Mouse (Mus musculus) fat pad, adult 2 months (tissue): ENCODE measurements at regions not wholly inside any gene's neighbourhood (a gene's known extent, or its start where the extent isn't known, plus 50 kb on each side); places are given as distances from the start of the nearest gene placed in this dataset.

Experiments used
- DNase-seq: peaks from one replicate; pipeline ENCODE4 v3.0.0-alpha.2; 2011; ENCODE audit warnings: low read depth, low spot score; ENCODE audit errors: extremely low read depth

DNA sequence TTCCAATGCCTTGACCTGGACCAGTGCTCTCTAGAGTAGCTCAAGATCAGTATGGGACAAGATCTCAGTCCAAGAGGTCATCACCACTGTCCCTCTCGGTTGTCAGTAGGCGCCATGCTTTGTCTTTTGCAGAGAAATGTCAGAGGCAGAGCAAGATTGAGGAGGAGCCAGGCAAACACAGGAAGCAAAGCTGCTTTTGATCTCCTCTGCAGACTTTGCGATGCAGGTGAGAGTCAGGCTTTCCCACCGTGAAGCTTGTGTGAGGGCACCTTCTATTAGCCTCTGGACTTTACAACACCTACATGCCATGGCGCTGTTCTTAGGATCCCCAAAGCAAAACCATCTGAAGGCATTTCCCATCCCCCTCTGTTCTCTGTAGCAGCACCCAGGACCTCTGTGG is 68.0 kb upstream of the Ppm1b start:
- DNase-seq = no peak

- DNase-seq = no peak
Observed at GRCm38 (mm10) chr17:84890871-84891599, 65.5 kb upstream of the Ppm1b start.

DNA sequence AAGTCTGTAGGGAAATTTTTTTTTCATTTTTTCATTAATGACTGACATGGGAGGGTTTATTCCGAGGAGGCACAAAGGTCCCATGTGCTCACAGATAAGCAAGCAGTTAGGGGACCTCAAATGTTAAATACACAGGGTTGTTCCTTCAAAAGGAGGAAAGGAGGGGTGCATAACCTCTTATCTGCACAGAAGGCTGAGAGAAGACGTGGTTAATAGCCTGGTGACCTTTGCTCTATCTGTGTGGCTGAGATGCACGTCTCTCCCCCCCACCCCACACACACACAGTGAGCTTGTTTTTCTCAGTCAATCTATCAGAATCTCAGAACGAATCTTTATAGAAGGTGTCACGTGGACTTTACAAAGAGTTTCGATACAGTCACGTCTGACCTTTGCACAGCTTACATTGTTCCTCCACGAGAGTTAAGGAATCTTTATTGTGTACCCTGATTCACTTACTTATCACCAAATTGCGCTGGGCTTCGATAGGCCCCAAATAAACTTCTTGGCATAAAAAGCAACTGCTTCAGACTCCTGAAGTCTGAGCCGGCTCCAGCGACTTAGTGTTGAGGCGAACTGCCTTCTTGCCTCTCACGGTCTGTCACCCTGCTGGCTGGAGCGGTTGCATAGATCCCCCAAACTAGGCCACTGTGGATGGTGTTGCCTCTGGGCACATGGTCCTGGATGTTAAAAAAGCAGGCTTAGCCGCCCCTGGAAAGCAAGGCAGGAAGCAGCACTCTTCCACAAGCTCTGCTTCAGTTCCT is 63.1 kb upstream of the Ppm1b start:
- no peak for DNase-seq

GRCm38 (mm10) chr17:84895526-84895925 is 61.0 kb upstream of the Ppm1b start:
- no peak for DNase-seq

DNA sequence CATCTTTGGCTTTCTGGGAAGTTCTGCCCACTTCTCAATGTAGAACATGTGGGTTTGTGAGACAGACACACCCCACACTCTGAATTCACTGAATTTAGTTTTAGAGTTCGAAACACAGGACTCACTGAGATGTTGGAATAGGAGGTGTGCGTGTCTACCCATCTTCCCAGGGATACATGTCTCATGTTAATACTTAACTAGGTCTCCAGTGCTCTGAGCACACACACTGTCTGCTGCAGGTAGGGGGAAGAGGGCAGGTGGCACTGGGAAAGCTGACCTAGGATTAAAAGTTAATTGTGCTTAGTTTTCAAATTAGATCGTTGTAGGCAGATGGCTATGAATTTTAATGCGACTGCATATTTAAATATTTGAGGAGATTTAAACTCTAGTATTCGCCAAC is 60.0 kb upstream of the Ppm1b start:
- DNase-seq = no peak

DNA sequence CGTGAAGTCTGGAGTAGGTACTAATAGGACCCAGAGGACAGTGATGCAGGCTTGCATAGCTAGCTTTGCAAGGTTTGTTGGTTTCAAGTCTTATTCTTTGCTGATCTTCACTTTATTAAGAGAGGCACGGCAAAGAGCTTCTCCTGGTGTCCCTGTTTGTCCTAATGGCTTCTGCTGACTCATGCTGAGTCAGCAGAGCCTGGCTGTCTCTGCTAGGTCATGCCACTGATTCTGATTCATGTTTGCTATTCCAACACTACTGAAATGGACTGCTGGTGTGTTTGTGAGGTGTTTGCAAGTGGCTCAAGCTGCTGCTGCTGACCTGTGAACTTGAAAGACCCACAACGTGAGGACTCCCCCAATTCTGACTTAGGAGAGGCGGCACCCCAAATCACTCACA is 58.1 kb upstream of the Ppm1b start:
- no peak for DNase-seq

GRCm38 (mm10) chr17:84903625-84904337 is 52.8 kb upstream of the Ppm1b start:
- DNase-seq = no peak
